Comparison of ENCODE assay signal across 8 mouse cellular contexts in genomic region chr1:50924838-50925355, GRCm38 (mm10). TPM values are rescaled to one million over a fixed set of nuclear protein-coding genes. Genes with fewer than 3 reads are reported as not detected.
DNase-seq lines count a peak whose midpoint lies in the region; ATAC-seq and TF ChIP-seq lines count a peak whose summit lies in the region.
"Had no signal": no experiment of that assay in that cellular context is flagged by ENCODE, and none has a peak within 500 bp of the region (broad histone marks: within the 10 kb centered on the region; RNA-seq: fewer than 3 reads in every experiment).

No protein-coding gene starts in this region.

- no peak overlapping the region for H3K27ac ChIP-seq in embryonic facial prominence, embryonic 10.5 days (replicated peaks)
- peak overlapping the region; percentile 98 for H3K27ac ChIP-seq in midbrain, postnatal 0 days (ENCODE audit: low read depth, low read length)
- no peak overlapping the region for H3K27ac ChIP-seq in kidney, embryonic 14.5 days (ENCODE audit: low read depth, low read length)

- ATAC-seq in midbrain, postnatal 0 days (ENCODE audit: low FRiP score) = no peak
- no peak for ATAC-seq in kidney, embryonic 14.5 days (ENCODE audit: low FRiP score, low TSS enrichment)
- ATAC-seq: liver, postnatal 0 days had no signal

- H3K36me3 ChIP-seq in embryonic facial prominence, embryonic 10.5 days (replicated peaks) = no peaks in the 10 kb centered on the region
- H3K36me3 ChIP-seq in midbrain, postnatal 0 days (ENCODE audit: insufficient read depth, low read length) = no peaks in the 10 kb centered on the region
- H3K36me3 ChIP-seq in kidney, embryonic 14.5 days (ENCODE audit: control insufficient read depth, insufficient read depth, low read length) = no peaks in the 10 kb centered on the region

- H3K4me2 ChIP-seq in midbrain, postnatal 0 days (ENCODE audit: low read depth, low read length, poor library complexity, severe bottlenecking) = peak overlapping the region; percentile 92
- H3K4me2 ChIP-seq in kidney, embryonic 14.5 days (replicated peaks; ENCODE audit: low read depth, low read length) = no peak overlapping the region

- peaks cover 26% of the 10 kb centered on the region for H3K4me1 ChIP-seq in embryonic facial prominence, embryonic 10.5 days
- H3K4me1 ChIP-seq in midbrain, postnatal 0 days (ENCODE audit: insufficient read depth, low read length) = no peaks in the 10 kb centered on the region
- 0 out of 2 replicates have a peak, but pooled peaks cover 4% of the 10 kb centered on the region for H3K4me1 ChIP-seq in kidney, embryonic 14.5 days (ENCODE audit: control insufficient read depth, insufficient read depth, low read length)

- peak overlapping the region; percentile 75; the same call in 1 of the 2 replicates for H3K4me3 ChIP-seq in embryonic facial prominence, embryonic 10.5 days
- H3K4me3 ChIP-seq in midbrain, postnatal 0 days (ENCODE audit: low read depth, low read length) = peak overlapping the region; percentile 79
- H3K4me3 ChIP-seq in kidney, embryonic 14.5 days (ENCODE audit: low read length) = no peak overlapping the region

- no peaks in the 10 kb centered on the region for H3K9me3 ChIP-seq in embryonic facial prominence, embryonic 10.5 days
- no peaks in the 10 kb centered on the region for H3K9me3 ChIP-seq in midbrain, postnatal 0 days (ENCODE audit: low read length)
- no peaks in the 10 kb centered on the region for H3K9me3 ChIP-seq in kidney, embryonic 14.5 days (ENCODE audit: control insufficient read depth, low read length)

- DNase-seq in cerebellum, adult 8-10 months = peak; percentile 54
- DNase-seq in embryonic facial prominence, embryonic 10.5 days (ENCODE audit: low spot score) = no peak
- peak; percentile 42 to 80 for DNase-seq in layer of hippocampus, adult 18-20 months (ENCODE audit: low spot score in 2 of 2)
- DNase-seq in midbrain, postnatal 0 days (ENCODE audit: low spot score) = peak; percentile 77
- DNase-seq in lung, adult 18-20 months = no peak
- DNase-seq in urinary bladder, postnatal 10 days (ENCODE audit: low spot score) = no peak
- DNase-seq: liver, postnatal 0 days had no signal

- WGBS in embryonic facial prominence, embryonic 10.5 days = 39% methylated on average over 5 of the region's 5 CpGs
- WGBS in midbrain, postnatal 0 days = 24% methylated on average over 5 of the region's 5 CpGs
- WGBS in kidney, embryonic 14.5 days = 33% methylated on average over 5 of the region's 5 CpGs

- H3K9ac ChIP-seq in midbrain, postnatal 0 days (replicated peaks; ENCODE audit: low read length, poor library complexity, severe bottlenecking) = peak overlapping the region; percentile 91
- H3K9ac ChIP-seq in kidney, embryonic 14.5 days (ENCODE audit: low read depth, low read length) = no peak overlapping the region
- H3K9ac ChIP-seq: liver, postnatal 0 days had no signal

- peak; percentile 84 for TF ChIP-seq CTCF in midbrain, postnatal 0 days (IDR thresholded peaks at IDR 0.05)

- H3K27me3 ChIP-seq in embryonic facial prominence, embryonic 10.5 days (replicated peaks; ENCODE audit: low read depth, poor library complexity, severe bottlenecking) = peaks cover 70% of the 10 kb centered on the region
- no peaks in the 10 kb centered on the region for H3K27me3 ChIP-seq in midbrain, postnatal 0 days (ENCODE audit: insufficient read depth, low read length)
- peaks cover 43% of the 10 kb centered on the region for H3K27me3 ChIP-seq in kidney, embryonic 14.5 days (ENCODE audit: control insufficient read depth, insufficient read depth, low read length)

RNA-seq across cellular contexts. Expression of gene Tmeff2, which starts 24.4 kb away (rescaled TPM):
- 6.3 and 7.2 TPM in 2 replicates for polyA plus RNA-seq in embryonic facial prominence, embryonic 10.5 days (2016; fragmentation: Nextera tagmentation; extraction: Ambion mirVana)
- 10 to 100 TPM; 53.1 to 57.3 TPM for total RNA-seq in layer of hippocampus, adult 18-20 months (2021)
- total RNA-seq in midbrain, postnatal 0 days (2014; rRNA removed) = 46.9 and 49.3 TPM in 2 replicates
- polyA plus RNA-seq in midbrain, postnatal 0 days (2015; fragmentation: Nextera tagmentation; extraction: Ambion mirVana) = 80.1 and 85.6 TPM in 2 replicates
- 2.6 and 3.2 TPM in 2 replicates for polyA plus RNA-seq in kidney, embryonic 14.5 days (2014; fragmentation: Nextera tagmentation; extraction: Ambion mirVana)

Comparison
In these comparisons a context has a peak if more than half of its experiments do, and no peak if none do; other contexts are left out.
1. DNase-seq: peak in cerebellum, adult 8-10 months (single experiment), layer of hippocampus, adult 18-20 months (2 of 2) and midbrain, postnatal 0 days (single experiment); none in embryonic facial prominence, embryonic 10.5 days (single experiment), lung, adult 18-20 months (0 of 2) and urinary bladder, postnatal 10 days (single experiment).